Mouse (Mus musculus) heart, adult 2 months (tissue): Measurements from ENCODE around the gene Gpr155. TPM values are rescaled to one million over a fixed set of nuclear protein-coding genes. Genes with fewer than 3 reads are reported as not detected.

Source experiments
- DNase-seq, 2 experiments: peaks; one replicate each; pipeline ENCODE4 v3.0.0; 2021
- H3K27ac ChIP-seq: fragments of 200-600 bp; 2 replicates; pipeline ENCODE4 v1.8.1; 2022
- H3K27me3 ChIP-seq: fragments of 200-500 bp; 2 replicates; pipeline ENCODE4 v1.6.1; 2012; ENCODE audit warnings: mild to moderate bottlenecking, low read length, inconsistent platforms, mixed read lengths; ENCODE audit not compliant: control insufficient read depth, insufficient read depth
- H3K36me3 ChIP-seq: fragments of 200-500 bp; 2 replicates; pipeline ENCODE4 v1.6.1; 2012; ENCODE audit warnings: low read length, inconsistent platforms; ENCODE audit not compliant: control insufficient read depth, insufficient read depth
- H3K4me1 ChIP-seq: fragments of 200-500 bp; 2 replicates; pipeline ENCODE4 v1.6.1; 2011; ENCODE audit warnings: low read length; ENCODE audit not compliant: control insufficient read depth, insufficient read depth
- H3K4me3 ChIP-seq: fragments of 200-600 bp; 2 replicates; pipeline ENCODE4 v1.8.1; 2022
- H3K79me2 ChIP-seq: fragments of 200-500 bp; replicated peaks from 2 replicates; pipeline ENCODE4 v1.6.1; 2012; ENCODE audit warnings: mild to moderate bottlenecking, inconsistent platforms, low read length, moderate library complexity, mixed read lengths; ENCODE audit not compliant: control insufficient read depth, insufficient read depth
- H3K9ac ChIP-seq: fragments of 200-500 bp; 2 replicates; pipeline ENCODE4 v1.6.1; 2012; ENCODE audit warnings: low read depth, mild to moderate bottlenecking, control low read depth, inconsistent platforms, low read length, mixed read lengths
- CTCF ChIP-seq: fragments of 200-600 bp; IDR thresholded peaks from 2 replicates; pipeline ENCODE4 v1.8.1; 2022; ENCODE audit warnings: antibody characterized with exemption, mild to moderate bottlenecking, moderate library complexity
- EP300 ChIP-seq: fragments of 200-500 bp; IDR thresholded peaks from 2 replicates; pipeline ENCODE4 v1.6.1; 2011; ENCODE audit warnings: low read depth, low read length, control low read depth; ENCODE audit not compliant: insufficient read depth
- POLR2A ChIP-seq: fragments of 200-500 bp; IDR thresholded peaks from 2 replicates; pipeline ENCODE4 v1.6.1; 2011; ENCODE audit warnings: mild to moderate bottlenecking, low read depth, low read length, control low read depth; ENCODE audit not compliant: insufficient read depth
- WGBS: fragments of 180-500 bp; shearing (Covaris S2); methylation state at CpG from one replicate; pipeline ENCODE4 v1.1.7; 2018; 5-methylcytosine and 5-hydroxymethylcytosine counted together
- intact Hi-C: fragments of 180-260 bp; cut with DNase I; formaldehyde crosslinking; loops from one replicate; pipeline ENCODE4 v1.15.1; 2025
- polyA plus RNA-seq: library from polyadenylated mRNA; depleted of rRNA; stranded (reverse); fragments of >200 nt; gene quantifications from 2 replicates; pipeline ENCODE4 v1.2.3, GENCODE M21; 2012
- total RNA-seq, 2 experiments: library from RNA; stranded (reverse); gene quantifications; 2 replicates each; pipeline ENCODE4 v1.2.3; 2021

The Gpr155 gene
- total and polyA plus RNA-seq, 3 experiments, result 11.3 to 15.2 (median 11.7) TPM

DNA sequence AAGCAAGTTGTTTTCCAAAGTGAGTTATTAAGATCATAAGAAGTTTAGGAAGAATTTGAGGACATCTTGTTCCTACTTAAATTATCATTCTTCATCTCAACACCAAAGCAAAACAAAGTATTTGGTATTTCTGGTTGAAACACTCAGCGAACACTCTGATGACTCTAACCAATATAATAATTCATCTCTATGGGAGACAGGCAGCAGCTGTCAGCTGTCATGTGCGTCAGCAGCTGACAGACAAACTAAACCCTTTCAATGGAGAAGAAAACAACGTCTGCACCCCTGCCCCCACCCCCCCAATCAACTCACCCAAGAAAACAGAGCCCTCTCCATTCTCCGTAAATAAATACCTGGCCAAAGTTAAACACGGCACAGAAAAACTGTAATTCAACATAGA, 34.9 kb downstream of the Gpr155 start:
- WGBS, result 57% methylated on average over 5 of the region's 5 CpGs

DNA sequence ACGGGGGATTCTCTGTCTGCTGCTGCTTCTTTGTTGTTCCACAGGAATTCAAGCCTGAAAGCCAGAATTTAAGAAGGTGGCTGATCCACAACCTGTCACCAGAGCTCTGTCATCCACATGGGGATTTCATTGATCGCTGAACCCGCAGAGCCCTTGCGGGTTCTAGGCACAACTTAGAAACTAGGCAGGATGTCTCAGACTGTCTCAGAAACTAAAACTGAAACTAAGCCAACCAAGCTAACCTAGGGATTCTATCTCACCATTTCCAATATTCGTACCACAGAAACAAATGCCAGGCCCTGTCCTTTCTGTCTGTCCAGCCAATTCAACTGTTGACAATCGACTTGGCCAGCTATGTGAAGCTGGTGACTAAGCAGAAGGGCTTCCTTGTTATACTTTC, 38.2 kb downstream of the Gpr155 start:
- intact Hi-C loops, result no loop called here
- Histone ChIP-seq H3K27me3 (no peaks in the 10 kb centered on the region), H3K9ac (no peak overlapping the region), H3K4me3 (no peak overlapping the region), H3K36me3 (no peaks in the 10 kb centered on the region), H3K4me1 (no peaks in the 10 kb centered on the region; the same call in 1 of the 2 replicates), H3K27ac (no peak overlapping the region), H3K79me2 (no peaks in the 10 kb centered on the region)
- 79% methylated on average over 6 of the region's 6 CpGs for WGBS
- DNase-seq, result no peak
- TF ChIP-seq EP300 (no peak), POLR2A (no peak), CTCF (no peak)

More for the DNA sequence above, 34.9 kb downstream of the Gpr155 start:
- Histone ChIP-seq H3K27ac (peak overlapping the region; percentile 28), H3K4me3 (no peak overlapping the region), H3K79me2 (no peaks in the 10 kb centered on the region), H3K36me3 (no peaks in the 10 kb centered on the region), H3K4me1 (no peaks in the 10 kb centered on the region; the same call in 1 of the 2 replicates), H3K9ac (no peak overlapping the region), H3K27me3 (no peaks in the 10 kb centered on the region)
- DNase-seq, result no peak
- TF ChIP-seq CTCF (no peak), EP300 (no peak), POLR2A (no peak)
- intact Hi-C loops, result no loop called here

DNA sequence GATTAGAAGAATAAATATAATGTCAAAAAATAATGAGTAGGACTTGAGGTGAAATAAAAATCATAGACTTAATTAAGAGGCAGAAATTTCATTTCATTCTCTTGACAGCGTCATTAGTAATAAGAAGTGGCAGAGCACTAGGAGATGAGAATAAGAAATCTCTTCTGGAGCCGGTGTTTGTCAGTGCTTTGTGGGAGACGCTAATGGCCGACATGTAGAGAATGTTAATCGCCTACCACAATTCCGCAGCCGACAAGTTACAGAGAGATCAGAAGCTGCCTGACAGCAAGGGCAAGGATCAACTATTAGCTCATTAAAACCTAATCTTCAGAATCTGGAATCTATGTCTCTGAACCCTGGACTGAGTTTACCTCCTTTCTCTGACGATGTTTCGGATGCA, 38.6 kb downstream of the Gpr155 start:
- Histone ChIP-seq H3K79me2 (no peaks in the 10 kb centered on the region), H3K4me3 (no peak overlapping the region), H3K9ac (no peak overlapping the region), H3K27me3 (no peaks in the 10 kb centered on the region), H3K4me1 (no peaks in the 10 kb centered on the region; the same call in 1 of the 2 replicates), H3K36me3 (no peaks in the 10 kb centered on the region), H3K27ac (no peak overlapping the region)
- 81% methylated on average over 9 of the region's 9 CpGs for WGBS
- intact Hi-C loops, result no loop called here
- DNase-seq, result no peak
- TF ChIP-seq CTCF (no peak), POLR2A (no peak), EP300 (no peak)

DNA sequence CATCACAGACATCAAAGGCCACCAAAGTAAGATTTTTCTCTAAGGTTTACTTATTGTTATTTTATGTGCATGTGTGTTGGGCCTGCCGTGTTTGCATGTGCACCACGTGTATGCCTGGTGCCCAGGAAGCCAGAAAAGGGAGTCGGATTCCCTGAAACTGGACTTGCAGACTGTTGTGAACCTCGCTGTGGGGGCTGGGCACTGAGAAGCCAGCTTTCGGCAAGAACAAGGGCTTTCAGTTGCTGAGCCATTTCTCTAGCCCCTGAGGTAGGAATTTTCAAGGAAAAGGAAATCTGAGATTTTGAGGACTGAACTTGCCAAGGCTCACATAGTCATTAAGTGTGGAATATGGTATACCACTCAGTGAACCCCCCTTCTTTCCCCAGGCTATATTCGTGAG, 39.2 kb downstream of the Gpr155 start:
- TF ChIP-seq CTCF (no peak), EP300 (no peak), POLR2A (no peak)
- H3K27ac ChIP-seq, result no peak overlapping the region
- 70% methylated on average over 6 of the region's 6 CpGs for WGBS
- H3K9ac ChIP-seq, result no peak overlapping the region
- H3K4me1 ChIP-seq, result no peaks in the 10 kb centered on the region; the same call in 1 of the 2 replicates
- no peak for DNase-seq
- intact Hi-C loops, result no loop called here
- no peak overlapping the region for H3K4me3 ChIP-seq
- H3K79me2 ChIP-seq, result no peaks in the 10 kb centered on the region
- no peaks in the 10 kb centered on the region for H3K36me3 ChIP-seq
- H3K27me3 ChIP-seq, result no peaks in the 10 kb centered on the region

DNA sequence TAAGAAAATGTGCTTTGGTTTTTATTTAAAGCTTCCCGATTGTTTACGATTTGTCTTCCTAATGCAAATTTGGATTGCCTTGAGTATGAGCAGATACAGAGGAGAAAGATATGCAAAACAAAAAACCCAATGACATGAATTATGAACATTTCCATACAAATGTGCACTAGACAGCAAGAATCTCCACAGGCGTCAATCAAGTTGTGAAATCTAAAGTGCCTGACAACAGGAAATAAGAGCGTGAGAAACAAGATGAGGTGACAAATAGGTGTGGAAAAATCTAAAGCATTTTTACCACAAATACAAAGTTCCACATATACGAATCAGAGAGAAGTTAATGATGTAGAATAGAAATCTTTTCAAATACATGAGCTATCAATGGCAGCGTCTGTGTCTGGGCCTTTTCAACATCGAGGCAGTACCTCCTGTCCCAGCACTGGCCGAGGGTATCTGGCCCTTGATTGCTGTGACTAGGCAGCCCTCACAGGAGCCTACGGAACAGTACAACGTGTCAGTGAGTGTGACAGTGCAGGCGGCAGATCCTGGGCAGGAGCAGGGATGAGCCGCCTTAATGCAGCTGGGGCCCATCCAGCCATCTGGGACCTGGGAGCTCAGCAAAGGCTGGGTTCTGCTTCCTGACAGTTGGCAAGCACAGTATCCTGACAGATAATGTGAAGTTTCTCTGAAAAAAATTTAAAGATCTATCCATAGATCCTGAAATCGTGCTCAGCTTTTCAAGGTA, 39.9 kb downstream of the Gpr155 start:
- no peaks in the 10 kb centered on the region for H3K4me1 ChIP-seq
- H3K4me3 ChIP-seq, result no peak overlapping the region
- no peaks in the 10 kb centered on the region for H3K79me2 ChIP-seq
- intact Hi-C loops, result no loop called here
- no peaks in the 10 kb centered on the region for H3K36me3 ChIP-seq
- no peak for DNase-seq
- H3K27me3 ChIP-seq, result no peaks in the 10 kb centered on the region
- 74% methylated on average over 13 of the region's 13 CpGs for WGBS
- TF ChIP-seq POLR2A, result no peak
- no peak for TF ChIP-seq CTCF
- no peak for TF ChIP-seq EP300
- H3K27ac ChIP-seq, result no peak overlapping the region
- no peak overlapping the region for H3K9ac ChIP-seq

DNA sequence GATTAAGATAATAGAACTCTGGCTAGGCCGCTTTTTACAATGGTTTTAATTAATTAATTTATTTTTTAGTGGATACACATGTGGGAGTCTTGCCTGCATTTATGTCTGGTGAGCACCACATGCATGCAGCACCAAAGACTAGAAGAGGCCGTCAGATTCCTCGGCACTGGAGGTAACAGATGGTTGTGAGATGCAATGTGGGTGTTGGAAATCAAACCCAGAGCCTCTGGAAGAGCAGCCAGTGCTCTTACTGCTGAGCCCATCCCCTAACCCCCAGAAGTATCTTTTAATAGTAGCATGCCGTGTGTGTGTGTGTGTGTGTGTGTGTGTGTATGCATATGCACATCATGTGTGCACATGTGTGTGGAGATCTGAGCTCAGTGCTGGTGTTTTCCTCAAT, 41.2 kb downstream of the Gpr155 start:
- H3K4me3 ChIP-seq, result no peak overlapping the region
- no peak for DNase-seq
- H3K9ac ChIP-seq, result no peak overlapping the region
- 93% methylated on average over 4 of the region's 4 CpGs for WGBS
- no peaks in the 10 kb centered on the region for H3K27me3 ChIP-seq
- H3K27ac ChIP-seq, result no peak overlapping the region
- TF ChIP-seq POLR2A (no peak), CTCF (no peak), EP300 (no peak)
- H3K4me1 ChIP-seq, result no peaks in the 10 kb centered on the region
- H3K36me3 ChIP-seq, result no peaks in the 10 kb centered on the region
- H3K79me2 ChIP-seq, result no peaks in the 10 kb centered on the region
- intact Hi-C loops, result no loop called here
